Mouse (Mus musculus): ENCODE measurements at regions not wholly inside any gene's neighbourhood (a gene's known extent, or its start where the extent isn't known, plus 50 kb on each side); places are given as distances from the start of the nearest gene placed in this dataset.

- 70% methylated on average over 4 of the region's 4 CpGs for WGBS (ENCODE audit: insufficient replicate concordance)
- Histone ChIP-seq H3K9me3 (replicated peaks; ENCODE audit: control insufficient read depth, low read length) (no peaks in the 10 kb centered on the region), H3K4me3 (ENCODE audit: low read depth, low read length) (no peak overlapping the region), H3K9ac (ENCODE audit: low read depth, low read length) (no peak overlapping the region), H3K27me3 (ENCODE audit: control insufficient read depth, insufficient read depth, low read length) (no peaks in the 10 kb centered on the region), H3K4me1 (ENCODE audit: control insufficient read depth, insufficient read depth, low read length) (peaks cover 26% of the 10 kb centered on the region), H3K36me3 (ENCODE audit: control insufficient read depth, insufficient read depth, low read length) (no peaks in the 10 kb centered on the region), H3K4me2 (no peak overlapping the region), H3K27ac (ENCODE audit: low read depth, low read length) (peak overlapping the region; percentile 97)
- ATAC-seq (replicated peaks; ENCODE audit: insufficient number of reproducible peaks, low FRiP score, low TSS enrichment) = no peak
Measured at GRCm38 (mm10) chr9:31998488-31999280, 85.4 kb upstream of the Barx2 start.

DNA sequence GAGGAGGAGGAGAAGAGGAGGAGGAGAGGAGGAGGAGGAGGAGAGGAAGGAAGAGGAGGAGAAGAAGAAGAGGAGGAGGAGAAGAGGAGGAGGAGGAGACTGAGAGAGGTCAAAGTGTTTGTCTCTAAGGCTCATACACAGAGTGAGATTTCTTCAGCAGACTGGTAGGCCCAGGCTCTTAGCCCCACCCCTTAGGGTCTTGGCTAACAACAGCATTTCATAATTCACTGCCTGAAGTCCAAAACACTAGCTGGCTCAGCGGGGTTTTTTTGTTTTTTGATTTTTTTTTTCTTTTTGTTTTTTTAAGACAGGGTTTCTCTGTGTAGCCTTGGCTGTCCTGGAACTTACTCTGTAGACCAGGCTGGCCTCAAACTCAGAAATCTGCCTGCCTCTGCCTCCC is 86.5 kb upstream of the Barx2 start:
- Histone ChIP-seq H3K4me3 (ENCODE audit: low read depth, low read length) (no peak overlapping the region), H3K4me1 (ENCODE audit: control insufficient read depth, insufficient read depth, low read length) (peaks cover 26% of the 10 kb centered on the region), H3K9me3 (replicated peaks; ENCODE audit: control insufficient read depth, low read length) (no peaks in the 10 kb centered on the region), H3K27ac (ENCODE audit: low read depth, low read length) (no peak overlapping the region), H3K9ac (ENCODE audit: low read depth, low read length) (no peak overlapping the region), H3K27me3 (ENCODE audit: control insufficient read depth, insufficient read depth, low read length) (no peaks in the 10 kb centered on the region), H3K36me3 (ENCODE audit: control insufficient read depth, insufficient read depth, low read length) (no peaks in the 10 kb centered on the region), H3K4me2 (no peak overlapping the region)
- 70% methylated on average over 1 of the region's 1 CpGs for WGBS (ENCODE audit: insufficient replicate concordance)
- ATAC-seq (replicated peaks; ENCODE audit: insufficient number of reproducible peaks, low FRiP score, low TSS enrichment) = no peak

DNA sequence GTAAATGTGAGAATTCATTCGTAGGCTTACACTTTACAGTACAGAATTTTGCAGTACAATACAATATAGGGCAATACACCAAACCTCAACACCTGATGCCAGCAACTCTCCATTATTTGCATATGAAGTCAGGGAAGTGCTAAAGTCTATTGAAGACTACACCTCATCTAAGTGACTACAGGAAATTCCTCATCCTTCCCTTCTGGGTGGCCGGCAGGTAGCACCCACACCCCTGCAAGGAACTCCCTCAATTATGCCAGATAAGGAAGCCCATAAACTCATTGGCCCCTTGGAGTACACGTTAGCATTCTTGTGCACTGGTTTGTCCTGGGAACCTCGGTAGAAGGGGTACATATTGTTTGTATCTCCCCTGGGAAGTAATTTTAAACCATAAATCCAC is 89.7 kb upstream of the Barx2 start:
- Histone ChIP-seq H3K27me3 (ENCODE audit: control insufficient read depth, insufficient read depth, low read length) (no peaks in the 10 kb centered on the region), H3K9ac (ENCODE audit: low read depth, low read length) (no peak overlapping the region), H3K4me2 (no peak overlapping the region), H3K4me1 (ENCODE audit: control insufficient read depth, insufficient read depth, low read length) (0 out of 2 replicates have a peak, but pooled peaks cover 3% of the 10 kb centered on the region), H3K36me3 (ENCODE audit: control insufficient read depth, insufficient read depth, low read length) (no peaks in the 10 kb centered on the region), H3K4me3 (ENCODE audit: low read depth, low read length) (no peak overlapping the region), H3K27ac (ENCODE audit: low read depth, low read length) (no peak overlapping the region), H3K9me3 (replicated peaks; ENCODE audit: control insufficient read depth, low read length) (no peaks in the 10 kb centered on the region)
- 62% methylated on average over 4 of the region's 4 CpGs for WGBS (ENCODE audit: insufficient replicate concordance)
- ATAC-seq (replicated peaks; ENCODE audit: insufficient number of reproducible peaks, low FRiP score, low TSS enrichment) = no peak

GRCm38 (mm10) chr9:32003730-32004129 is 90.5 kb upstream of the Barx2 start:
- no peaks in the 10 kb centered on the region for H3K27me3 ChIP-seq (ENCODE audit: control insufficient read depth, insufficient read depth, low read length)
- H3K9me3 ChIP-seq (replicated peaks; ENCODE audit: control insufficient read depth, low read length) = no peaks in the 10 kb centered on the region
- H3K36me3 ChIP-seq (ENCODE audit: control insufficient read depth, insufficient read depth, low read length) = no peaks in the 10 kb centered on the region
- H3K4me3 ChIP-seq (ENCODE audit: low read depth, low read length) = no peak overlapping the region
- H3K9ac ChIP-seq (ENCODE audit: low read depth, low read length) = no peak overlapping the region
- no peaks in the 10 kb centered on the region for H3K4me1 ChIP-seq (ENCODE audit: control insufficient read depth, insufficient read depth, low read length)
- WGBS (ENCODE audit: insufficient replicate concordance) = 84% methylated on average over 7 of the region's 7 CpGs
- no peak for ATAC-seq (replicated peaks; ENCODE audit: insufficient number of reproducible peaks, low FRiP score, low TSS enrichment)
- no peak overlapping the region for H3K4me2 ChIP-seq
- H3K27ac ChIP-seq (ENCODE audit: low read depth, low read length) = no peak overlapping the region

DNA sequence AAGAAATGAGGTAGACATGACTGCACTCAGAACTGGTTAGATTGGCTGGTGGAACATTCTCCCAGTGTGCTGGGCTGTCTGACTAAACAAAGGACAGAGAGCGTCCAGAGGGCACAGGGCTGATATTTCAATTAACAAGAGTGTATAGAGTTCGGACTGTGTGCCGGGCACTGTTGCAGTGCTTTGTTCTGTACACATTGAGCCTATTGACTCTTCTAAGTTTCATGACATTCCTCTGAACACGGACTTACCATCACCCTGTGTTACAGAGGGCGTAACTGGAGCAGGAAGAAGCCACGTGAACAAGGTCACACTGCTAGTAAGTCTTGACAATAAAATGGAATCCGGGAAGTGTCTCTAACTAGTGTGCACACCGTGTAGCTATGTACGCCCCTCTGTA is 92.1 kb upstream of the Barx2 start:
- no peak for ATAC-seq (replicated peaks; ENCODE audit: insufficient number of reproducible peaks, low FRiP score, low TSS enrichment)
- no peak overlapping the region for H3K4me3 ChIP-seq (ENCODE audit: low read depth, low read length)

DNA sequence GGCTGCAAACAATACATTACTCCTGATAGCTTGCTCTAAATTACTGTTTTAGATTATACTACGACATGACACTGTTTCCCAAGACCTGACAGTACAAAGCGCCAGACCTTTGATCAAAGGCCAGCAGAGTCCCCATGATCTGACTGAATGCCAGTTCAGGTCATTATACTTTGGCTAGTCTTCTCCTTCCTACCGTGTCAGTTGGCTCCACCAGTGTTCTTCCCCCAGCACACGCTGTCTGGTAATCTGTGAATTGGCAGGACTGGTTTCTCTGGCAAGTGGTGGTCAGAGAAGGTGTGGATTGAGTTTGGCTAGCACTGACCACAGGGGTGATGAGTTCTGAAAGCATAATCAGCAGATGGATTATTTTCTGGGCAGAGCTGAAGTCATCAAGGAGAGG is 93.1 kb upstream of the Barx2 start:
- Histone ChIP-seq H3K9ac (ENCODE audit: low read depth, low read length) (no peak overlapping the region), H3K4me3 (ENCODE audit: low read depth, low read length) (no peak overlapping the region), H3K4me2 (no peak overlapping the region), H3K9me3 (replicated peaks; ENCODE audit: control insufficient read depth, low read length) (no peaks in the 10 kb centered on the region), H3K36me3 (ENCODE audit: control insufficient read depth, insufficient read depth, low read length) (no peaks in the 10 kb centered on the region), H3K27ac (ENCODE audit: low read depth, low read length) (no peak overlapping the region), H3K4me1 (ENCODE audit: control insufficient read depth, insufficient read depth, low read length) (no peaks in the 10 kb centered on the region), H3K27me3 (ENCODE audit: control insufficient read depth, insufficient read depth, low read length) (no peaks in the 10 kb centered on the region)
- ATAC-seq (replicated peaks; ENCODE audit: insufficient number of reproducible peaks, low FRiP score, low TSS enrichment) = no peak
- WGBS (ENCODE audit: insufficient replicate concordance) = 60% methylated on average over 4 of the region's 4 CpGs

More for the DNA sequence above, 92.1 kb upstream of the Barx2 start:
- Histone ChIP-seq H3K9ac (ENCODE audit: low read depth, low read length) (no peak overlapping the region), H3K9me3 (replicated peaks; ENCODE audit: control insufficient read depth, low read length) (no peaks in the 10 kb centered on the region), H3K4me1 (ENCODE audit: control insufficient read depth, insufficient read depth, low read length) (no peaks in the 10 kb centered on the region), H3K27ac (ENCODE audit: low read depth, low read length) (no peak overlapping the region), H3K4me2 (no peak overlapping the region), H3K27me3 (ENCODE audit: control insufficient read depth, insufficient read depth, low read length) (no peaks in the 10 kb centered on the region), H3K36me3 (ENCODE audit: control insufficient read depth, insufficient read depth, low read length) (no peaks in the 10 kb centered on the region)
- 82% methylated on average over 9 of the region's 9 CpGs for WGBS (ENCODE audit: insufficient replicate concordance)

DNA sequence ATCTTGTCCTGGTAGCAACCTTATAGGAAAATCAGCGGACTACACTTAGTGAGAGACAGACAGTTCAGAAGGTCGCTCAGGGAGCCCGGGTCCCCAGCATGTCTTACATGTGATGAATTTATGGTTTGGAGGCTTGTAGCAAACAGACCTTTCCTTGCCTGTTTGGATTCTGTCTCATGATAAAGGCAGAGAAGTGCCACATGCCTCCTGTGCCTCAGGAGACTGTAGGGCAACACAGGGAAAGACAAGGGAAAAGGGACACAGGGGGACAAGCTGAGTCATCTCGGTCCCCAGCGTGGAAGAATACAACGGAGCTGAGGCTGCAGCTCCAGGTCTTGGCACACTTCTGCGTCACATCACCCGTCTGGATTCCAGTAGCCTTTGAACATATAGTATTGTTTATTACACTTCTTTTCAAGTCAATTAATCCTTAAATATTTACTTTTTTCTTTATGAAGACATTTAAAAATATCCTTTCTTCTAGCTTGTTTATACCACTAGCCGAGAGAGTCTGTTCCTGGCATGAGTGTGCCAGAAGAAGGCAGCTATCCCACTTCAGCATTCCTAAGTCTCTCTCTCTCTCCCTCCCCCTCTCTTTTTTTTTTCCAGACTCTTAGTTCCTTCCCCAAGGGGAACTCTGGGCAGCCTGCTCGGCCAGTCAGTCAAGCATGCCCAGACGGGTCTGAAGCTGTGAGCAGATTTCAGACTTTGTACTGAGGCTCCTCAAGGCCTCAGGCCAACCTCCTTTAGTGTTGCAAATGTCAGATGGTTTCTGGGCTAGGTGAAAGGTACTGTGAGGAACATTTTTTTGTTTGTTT is 97.9 kb upstream of the Barx2 start:
- H3K9me3 ChIP-seq (replicated peaks; ENCODE audit: control insufficient read depth, low read length) = no peaks in the 10 kb centered on the region; the same call in 1 of the 2 replicates
- no peak overlapping the region for H3K27ac ChIP-seq (ENCODE audit: low read depth, low read length)
- H3K4me2 ChIP-seq = no peak overlapping the region
- ATAC-seq (replicated peaks; ENCODE audit: insufficient number of reproducible peaks, low FRiP score, low TSS enrichment) = no peak
- H3K4me1 ChIP-seq (ENCODE audit: control insufficient read depth, insufficient read depth, low read length) = no peaks in the 10 kb centered on the region
- H3K36me3 ChIP-seq (ENCODE audit: control insufficient read depth, insufficient read depth, low read length) = no peaks in the 10 kb centered on the region
- H3K9ac ChIP-seq (ENCODE audit: low read depth, low read length) = no peak overlapping the region
- no peak overlapping the region for H3K4me3 ChIP-seq (ENCODE audit: low read depth, low read length)
- WGBS (ENCODE audit: insufficient replicate concordance) = 44% methylated on average over 11 of the region's 11 CpGs
- no peaks in the 10 kb centered on the region for H3K27me3 ChIP-seq (ENCODE audit: control insufficient read depth, insufficient read depth, low read length)

GRCm38 (mm10) chr9:32016286-32016685 is 99.7 kb upstream of the Arhgap32 start:
- Histone ChIP-seq H3K36me3 (ENCODE audit: control insufficient read depth, insufficient read depth, low read length) (no peaks in the 10 kb centered on the region), H3K4me2 (no peak overlapping the region)
- 46% methylated on average over 4 of the region's 4 CpGs for WGBS (ENCODE audit: insufficient replicate concordance)

More at GRCm38 (mm10) chr9:32016286-32016685, 99.7 kb upstream of the Arhgap32 start:
- ATAC-seq (replicated peaks; ENCODE audit: insufficient number of reproducible peaks, low FRiP score, low TSS enrichment) = no peak
- H3K27ac ChIP-seq (ENCODE audit: low read depth, low read length) = no peak overlapping the region
- no peak overlapping the region for H3K4me3 ChIP-seq (ENCODE audit: low read depth, low read length)
- peaks cover 9% of the 10 kb centered on the region for H3K4me1 ChIP-seq (ENCODE audit: control insufficient read depth, insufficient read depth, low read length)
- H3K9me3 ChIP-seq (replicated peaks; ENCODE audit: control insufficient read depth, low read length) = no peaks in the 10 kb centered on the region; the same call in 1 of the 2 replicates
- no peaks in the 10 kb centered on the region for H3K27me3 ChIP-seq (ENCODE audit: control insufficient read depth, insufficient read depth, low read length)
- no peak overlapping the region for H3K9ac ChIP-seq (ENCODE audit: low read depth, low read length)

Data from heart, embryonic 11.5 days (tissue).